Mouse (Mus musculus) heart, embryonic 11.5 days (tissue): ENCODE measurements around the gene Tldc2. TPM values are rescaled to one million over a fixed set of nuclear protein-coding genes. Genes with fewer than 3 reads are reported as not detected.
A peak's percentile ranks its signal among the peaks of the same experiment; 100 is the strongest.

Experiments
- ATAC-seq: fragments of 200-750 bp; cut with Nextera tagmentation; replicated peaks from 2 replicates; pipeline ENCODE4 v1.8.0; 2017; ENCODE audit warnings: moderate library complexity; ENCODE audit not compliant: insufficient number of reproducible peaks, low FRiP score, low TSS enrichment
- H3K27ac ChIP-seq: fragments of 300-500 bp; sonication (generic); 2 replicates; pipeline ENCODE4 v1.5.1; 2014; ENCODE audit warnings: mild to moderate bottlenecking, low read depth, low read length
- H3K27me3 ChIP-seq: fragments of 300-500 bp; sonication (generic); 2 replicates; pipeline ENCODE4 v1.6.1; 2014; ENCODE audit warnings: mild to moderate bottlenecking, low read length, mixed read lengths; ENCODE audit not compliant: control insufficient read depth, insufficient read depth
- H3K36me3 ChIP-seq: fragments of 300-500 bp; sonication (generic); 2 replicates; pipeline ENCODE4 v1.6.1; 2014; ENCODE audit warnings: mild to moderate bottlenecking, low read length, moderate library complexity, mixed read lengths; ENCODE audit not compliant: control insufficient read depth, insufficient read depth
- H3K4me1 ChIP-seq: fragments of 300-500 bp; sonication (generic); 2 replicates; pipeline ENCODE4 v1.6.1; 2014; ENCODE audit warnings: low read length; ENCODE audit not compliant: control insufficient read depth, insufficient read depth
- H3K4me2 ChIP-seq: fragments of 300-500 bp; sonication (generic); 2 replicates; pipeline ENCODE4 v1.6.1; 2014; ENCODE audit warnings: mild to moderate bottlenecking, moderate library complexity
- H3K4me3 ChIP-seq: fragments of 300-500 bp; sonication (generic); 2 replicates; pipeline ENCODE4 v1.5.1; 2014; ENCODE audit warnings: low read depth, low read length
- H3K9ac ChIP-seq: fragments of 300-500 bp; sonication (generic); 2 replicates; pipeline ENCODE4 v1.6.1; 2014; ENCODE audit warnings: mild to moderate bottlenecking, low read depth, low read length, moderate library complexity
- H3K9me3 ChIP-seq: fragments of 300-500 bp; sonication (generic); replicated peaks from 2 replicates; pipeline ENCODE4 v1.6.1; 2016; ENCODE audit warnings: low read length; ENCODE audit not compliant: control insufficient read depth
- WGBS: fragments of 180-500 bp; shearing (Covaris S2); extraction: QIAGEN DNeasy Blood & Tissue Kit; methylation state at CpG from one replicate; pipeline ENCODE4 v1.1.7; 2014; ENCODE audit not compliant: insufficient replicate concordance; 5-methylcytosine and 5-hydroxymethylcytosine counted together
- polyA plus RNA-seq: library from polyadenylated mRNA; unstranded; fragments of >200 nt; fragmentation: Nextera tagmentation; extraction: Ambion mirVana; gene quantifications from 2 replicates; pipeline ENCODE4 v1.2.1, GENCODE M21; 2014

Gene Tldc2
- polyA plus RNA-seq, 1 experiment from 2014 or later: 0.26 TPM

DNA sequence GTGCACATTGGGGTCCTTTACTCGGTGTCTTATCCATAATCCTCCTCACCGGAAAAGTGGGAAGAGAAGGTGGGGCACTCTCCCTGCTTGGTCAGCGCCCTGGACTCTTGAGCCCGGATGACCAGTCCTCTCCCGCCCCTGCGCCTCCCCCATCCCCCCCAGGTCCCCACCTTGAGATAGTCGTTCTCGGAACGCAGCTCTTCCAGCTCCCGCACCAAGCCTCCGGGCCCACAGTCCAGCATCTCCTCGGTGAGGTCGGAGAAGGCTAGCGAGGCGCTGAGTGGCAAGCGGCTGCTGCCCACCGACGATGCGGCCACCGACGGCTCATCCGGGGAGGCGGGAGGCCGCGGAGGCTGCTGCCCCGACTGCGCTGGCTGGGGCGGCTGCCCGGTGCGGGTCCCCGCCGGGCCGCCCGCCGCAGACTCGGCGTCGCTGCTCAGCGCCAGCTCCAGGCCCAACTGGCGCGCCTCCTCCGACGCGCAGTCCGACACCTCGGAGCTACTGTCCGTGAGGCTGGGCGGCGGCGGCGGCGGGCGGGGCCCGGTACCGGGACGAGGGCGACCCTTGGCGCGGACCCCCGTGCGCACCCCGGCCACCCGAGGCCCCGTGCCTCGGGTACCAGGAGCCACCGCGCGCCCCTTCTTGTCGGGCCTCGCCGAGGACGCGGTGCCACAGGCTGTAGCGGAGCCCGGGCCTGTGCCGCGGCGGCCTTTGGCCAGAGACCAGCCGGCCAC, 8.6 kb upstream of the Tldc2 start:
- 0% methylated on average over 56 of the region's 79 CpGs for WGBS
- Histone ChIP-seq H3K4me1 (peaks cover 62% of the 10 kb centered on the region), H3K9me3 (no peaks in the 10 kb centered on the region), H3K27me3 (no peaks in the 10 kb centered on the region), H3K9ac (peak overlapping the region; percentile 90), H3K36me3 (no peaks in the 10 kb centered on the region; the same call in 1 of the 2 replicates), H3K27ac (peak overlapping the region; percentile 94), H3K4me3 (peak overlapping the region; percentile 82), H3K4me2 (peak overlapping the region; percentile 92)
- ATAC-seq: peak; percentile 8; the same call in 1 of the 2 replicates

DNA sequence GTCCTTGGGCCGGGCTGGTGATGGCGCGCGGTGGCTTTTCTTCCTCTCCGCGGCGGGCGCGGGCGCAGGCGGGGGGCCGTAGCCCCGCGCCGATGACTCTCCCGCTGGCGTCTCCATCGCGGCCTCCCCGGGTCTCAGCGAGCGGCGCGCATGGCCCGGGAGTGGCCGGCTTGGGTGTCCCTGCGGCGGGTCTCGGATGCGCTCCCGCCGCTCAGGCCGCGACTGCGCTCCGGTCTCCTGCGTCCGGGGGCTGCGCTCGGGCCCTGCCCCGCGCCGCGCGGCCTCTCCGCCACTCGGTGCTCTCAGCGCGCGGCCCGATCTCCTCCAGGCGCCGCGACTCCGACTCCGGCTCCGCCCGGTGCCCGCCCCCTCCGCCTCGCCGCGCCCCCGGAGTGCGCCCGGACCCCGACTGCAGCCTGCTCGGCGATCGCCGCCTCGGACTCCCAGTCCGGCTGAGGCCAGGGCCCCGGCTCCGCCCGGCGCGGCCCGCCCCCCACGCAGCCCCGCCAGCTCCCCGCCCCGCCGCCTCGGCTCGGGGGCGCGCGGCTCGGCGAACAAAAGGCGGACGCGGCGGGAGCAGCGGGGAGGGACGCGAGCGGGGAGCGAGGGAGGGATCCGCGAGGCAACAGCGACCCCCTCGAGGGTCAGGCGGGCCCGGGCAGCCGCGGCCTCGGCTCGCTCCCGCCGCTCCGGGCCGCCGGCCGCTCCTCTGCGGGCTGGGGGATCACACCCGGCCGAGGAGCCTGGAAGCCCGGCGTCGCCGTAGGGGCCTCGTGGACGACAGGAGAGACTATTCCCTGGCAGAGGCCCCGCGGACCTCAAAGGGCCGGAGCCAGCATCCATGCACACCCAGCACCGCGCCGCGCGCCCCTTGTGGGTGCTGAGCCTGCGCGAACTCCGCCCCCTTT, 7.8 kb upstream of the Tldc2 start, which contains the start of gene Soga1:
Gene Soga1 (minus strand): TSS at position 462 of the 908 bp plus-strand sequence.
- H3K4me2 ChIP-seq: peak within 1 kb of the TSS; percentile 92
- H3K27me3 ChIP-seq: no peaks in the 10 kb centered on the region
- peak within 1 kb of the TSS; percentile 82 for H3K4me3 ChIP-seq
- peak; percentile 80 for ATAC-seq
- H3K4me1 ChIP-seq: peaks cover 54% of the 10 kb centered on the region
- H3K9me3 ChIP-seq: no peaks in the 10 kb centered on the region
- under 1% methylated on average over 102 of the region's 136 CpGs for WGBS
- H3K9ac ChIP-seq: peak within 1 kb of the TSS; percentile 90
- H3K36me3 ChIP-seq: no peaks in the 10 kb centered on the region
- H3K27ac ChIP-seq: peak within 1 kb of the TSS; percentile 94

DNA sequence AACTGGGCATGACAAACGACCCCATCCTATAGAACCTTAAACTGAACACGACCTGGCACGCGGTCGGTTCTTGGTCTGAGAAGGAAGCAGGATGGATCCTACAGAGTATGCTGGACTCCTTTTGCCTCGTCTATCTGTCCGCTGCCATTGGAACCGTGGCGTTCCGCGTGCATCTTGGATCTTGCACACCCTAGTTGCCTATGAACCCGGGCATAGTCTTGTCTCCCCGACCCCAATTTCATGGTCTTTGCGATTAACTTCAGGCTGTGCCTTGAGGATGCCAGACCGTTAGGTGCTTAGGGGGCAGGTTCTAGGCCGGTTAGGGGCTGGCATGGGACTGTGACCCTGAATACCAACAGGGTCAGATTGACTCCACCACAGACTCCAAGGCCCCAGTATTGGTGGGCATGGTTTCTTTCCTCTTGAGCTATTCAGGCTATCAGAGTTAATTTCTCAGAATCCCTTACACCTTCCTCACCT, 7.1 kb upstream of the Tldc2 start:
- H3K4me1 ChIP-seq: peaks cover 47% of the 10 kb centered on the region
- no peak for ATAC-seq
- 13% methylated on average over 16 of the region's 16 CpGs for WGBS
- peak overlapping the region; percentile 92 for H3K4me2 ChIP-seq
- H3K27ac ChIP-seq: peak overlapping the region; percentile 94
- H3K9me3 ChIP-seq: no peaks in the 10 kb centered on the region
- H3K36me3 ChIP-seq: no peaks in the 10 kb centered on the region
- H3K27me3 ChIP-seq: no peaks in the 10 kb centered on the region
- peak overlapping the region; percentile 82 for H3K4me3 ChIP-seq
- H3K9ac ChIP-seq: peak overlapping the region; percentile 90

DNA sequence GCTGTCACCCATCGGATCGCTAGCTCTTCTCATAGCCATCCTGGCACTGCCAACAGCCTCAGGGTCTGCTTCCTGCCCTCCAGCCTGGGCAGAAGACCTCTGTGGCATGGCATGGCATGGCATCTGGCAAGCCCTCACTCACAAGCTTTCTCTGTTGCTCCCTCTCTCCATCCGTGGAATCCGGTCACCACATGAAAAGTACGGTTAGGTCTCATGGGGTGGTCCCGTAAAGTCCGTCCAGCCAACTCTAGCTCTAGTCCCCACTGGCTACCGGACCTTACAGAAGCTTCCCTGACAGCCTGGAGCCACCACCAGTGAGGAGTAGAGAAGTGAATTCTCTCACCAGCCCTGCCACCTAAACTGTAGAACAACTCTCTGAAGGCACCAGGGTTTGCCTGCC, 5.5 kb upstream of the Tldc2 start:
- Histone ChIP-seq H3K4me1 (peaks cover 31% of the 10 kb centered on the region), H3K9ac (no peak overlapping the region), H3K4me2 (no peak overlapping the region), H3K4me3 (no peak overlapping the region), H3K36me3 (no peaks in the 10 kb centered on the region), H3K27ac (no peak overlapping the region), H3K27me3 (no peaks in the 10 kb centered on the region), H3K9me3 (no peaks in the 10 kb centered on the region)
- WGBS: 89% methylated on average over 8 of the region's 8 CpGs
- ATAC-seq: no peak

DNA sequence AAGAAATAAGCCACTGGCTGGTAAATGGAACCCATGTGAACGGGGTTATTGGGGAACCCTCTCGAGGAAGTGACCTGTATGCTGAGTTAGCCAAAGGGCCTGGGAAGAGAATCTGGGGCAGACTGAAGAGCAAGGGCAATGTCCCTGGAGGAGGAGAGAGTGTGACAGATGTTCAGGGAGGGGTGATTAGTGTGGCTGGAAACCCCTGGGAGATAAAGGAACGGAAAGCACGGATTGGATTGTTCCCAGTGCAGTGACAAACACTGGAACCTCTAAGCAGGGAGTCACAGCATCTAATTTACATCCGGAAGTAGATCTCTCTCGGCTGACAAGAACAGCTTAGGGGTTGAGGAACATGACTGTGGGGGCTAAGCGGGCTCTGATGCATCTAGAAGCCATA, 4.9 kb upstream of the Tldc2 start:
- no peak overlapping the region for H3K27ac ChIP-seq
- no peak overlapping the region for H3K4me3 ChIP-seq
- no peak overlapping the region for H3K9ac ChIP-seq
- no peaks in the 10 kb centered on the region for H3K27me3 ChIP-seq
- H3K4me1 ChIP-seq: peaks cover 25% of the 10 kb centered on the region
- no peaks in the 10 kb centered on the region for H3K36me3 ChIP-seq
- H3K4me2 ChIP-seq: peak overlapping the region; percentile 16
- WGBS: 18% methylated on average over 7 of the region's 7 CpGs
- no peaks in the 10 kb centered on the region for H3K9me3 ChIP-seq
- ATAC-seq: no peak

DNA sequence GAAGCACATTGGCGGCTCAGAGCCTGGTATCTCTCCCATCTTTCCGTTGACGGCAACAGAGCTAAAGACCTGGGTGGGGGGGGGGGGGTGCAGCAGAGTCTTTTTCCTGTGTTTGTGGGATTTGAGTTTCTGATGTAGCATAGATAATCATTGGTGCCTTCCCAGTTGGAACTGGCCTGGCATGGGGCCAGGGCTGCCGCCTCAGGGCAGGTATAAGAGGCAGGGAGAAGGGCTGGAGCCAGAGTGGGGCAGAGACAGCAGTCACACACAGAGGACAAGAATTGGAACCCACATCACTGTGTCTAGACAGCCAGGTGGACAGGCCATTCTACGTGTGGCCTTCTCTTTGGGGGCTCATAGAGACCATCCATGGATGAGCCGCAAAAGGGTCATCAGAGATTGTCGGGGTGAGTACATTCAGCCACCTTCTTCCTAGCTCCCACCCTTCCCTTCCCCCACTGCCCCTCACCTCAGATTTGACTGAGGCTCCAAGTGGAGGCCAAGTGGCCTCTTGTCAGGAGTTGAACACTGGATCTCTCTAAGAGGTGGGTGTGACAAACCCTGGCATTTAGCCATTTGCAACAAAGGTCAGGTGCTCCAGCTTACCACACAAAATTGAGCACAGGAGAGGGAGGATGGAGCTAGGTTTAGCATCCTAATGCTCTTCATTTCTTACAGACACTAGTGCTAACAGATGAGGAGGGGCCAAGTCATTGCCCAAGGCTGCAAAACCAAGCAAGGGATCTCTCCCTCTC, 1.8 kb upstream of the Tldc2 start:
- Histone ChIP-seq H3K9ac (no peak overlapping the region), H3K27ac (no peak overlapping the region), H3K27me3 (0 out of 2 replicates have a peak, but pooled peaks cover 2% of the 10 kb centered on the region), H3K4me1 (peaks cover 14% of the 10 kb centered on the region), H3K4me2 (no peak overlapping the region), H3K4me3 (no peak overlapping the region), H3K9me3 (no peaks in the 10 kb centered on the region), H3K36me3 (no peaks in the 10 kb centered on the region)
- WGBS: 75% methylated on average over 7 of the region's 7 CpGs
- no peak for ATAC-seq

DNA sequence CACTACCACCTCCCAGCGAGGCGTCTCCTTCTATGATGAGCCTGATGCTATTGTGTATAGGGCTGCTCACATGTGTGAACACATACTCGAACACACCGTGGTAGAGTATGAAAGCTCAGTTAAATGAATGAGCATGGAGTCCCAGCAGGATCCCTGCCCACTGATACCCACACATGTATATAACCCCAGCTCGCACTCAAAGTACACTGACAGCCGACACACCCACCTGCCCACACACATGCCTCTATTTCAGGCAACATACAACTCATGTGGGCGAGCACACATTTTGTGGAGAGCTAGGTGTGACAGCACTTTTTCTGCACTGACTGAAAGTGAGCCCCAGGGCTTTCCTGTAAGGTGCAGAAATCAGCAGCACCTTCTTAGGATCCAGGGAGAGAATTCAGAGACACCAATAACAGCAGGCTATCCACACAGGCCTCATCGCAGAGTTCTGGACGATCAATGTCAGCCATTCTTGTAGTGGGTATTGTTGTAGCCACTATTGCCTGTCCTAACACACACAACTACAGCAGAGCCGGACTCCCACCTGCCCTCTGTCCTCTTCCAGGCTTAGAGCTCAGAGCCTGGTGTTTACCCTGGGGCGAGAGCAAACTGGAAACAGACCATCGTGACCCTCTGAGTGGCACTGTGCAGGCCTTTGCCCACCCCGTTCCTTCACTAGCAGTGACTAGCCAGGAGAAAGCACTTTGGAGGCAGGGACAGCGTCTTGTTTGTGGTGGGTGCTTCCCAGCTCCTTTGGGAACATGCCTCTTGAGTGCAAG, 872 bp downstream of the Tldc2 start:
- 78% methylated on average over 14 of the region's 14 CpGs for WGBS
- H3K9me3 ChIP-seq: no peaks in the 10 kb centered on the region
- no peak overlapping the region for H3K27ac ChIP-seq
- H3K36me3 ChIP-seq: no peaks in the 10 kb centered on the region
- no peak overlapping the region for H3K9ac ChIP-seq
- peaks cover 2% of the 10 kb centered on the region; the same call in 1 of the 2 replicates for H3K27me3 ChIP-seq
- H3K4me2 ChIP-seq: no peak overlapping the region
- ATAC-seq: no peak
- peaks cover 10% of the 10 kb centered on the region for H3K4me1 ChIP-seq
- H3K4me3 ChIP-seq: no peak overlapping the region
